Mouse (Mus musculus): ENCODE measurements around the gene Rnf145.
A peak's percentile ranks its signal among the peaks of the same experiment; 100 is the strongest.

Gene Rnf145

GRCm38 (mm10) chr11:44509906-44510305, 8.9 kb upstream of the Rnf145 start:
- no peak for DNase-seq (ENCODE audit: low spot score)

DNA sequence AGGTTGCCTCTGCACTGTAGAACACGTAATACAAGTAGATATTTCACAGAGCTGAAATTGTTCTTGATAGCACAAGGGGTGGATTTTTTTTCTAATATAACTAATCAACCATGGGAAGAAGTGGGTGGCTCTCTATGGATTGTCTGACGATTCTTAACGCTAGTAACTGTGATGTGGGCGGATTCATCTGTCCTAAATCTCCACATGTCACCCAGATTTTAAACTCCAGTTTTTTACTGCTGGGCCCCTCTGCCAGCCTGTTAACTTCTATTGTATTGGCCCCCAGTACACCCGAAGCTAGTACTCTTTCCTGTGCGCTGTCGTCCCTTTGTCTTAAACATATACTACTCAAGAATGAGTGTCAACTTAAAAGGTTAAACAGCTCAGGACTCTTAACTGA, 8.4 kb upstream of the Rnf145 start:
- DNase-seq (ENCODE audit: low spot score): no peak

GRCm38 (mm10) chr11:44512044-44513025, 6.4 kb upstream of the Rnf145 start:
- DNase-seq (ENCODE audit: low spot score): no peak

DNA sequence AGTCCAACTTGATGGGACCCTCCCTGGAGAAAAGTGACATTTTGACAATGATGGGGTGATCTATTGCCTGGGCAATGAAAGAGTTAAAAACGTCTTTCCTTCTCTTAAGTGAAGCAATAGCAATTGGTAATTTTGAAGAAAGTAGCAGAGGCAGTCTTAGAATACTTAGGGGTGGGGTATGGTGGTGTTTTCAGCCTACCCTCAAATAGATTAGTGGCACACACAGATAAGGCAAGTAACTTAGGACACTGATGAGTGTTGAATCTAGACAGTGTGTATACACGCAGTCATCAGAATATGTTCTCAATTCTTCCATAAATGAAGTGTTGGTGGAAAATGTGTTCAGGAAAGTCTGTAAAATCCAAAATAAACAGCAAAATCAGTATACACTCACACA, 5.7 kb upstream of the Rnf145 start:
- no peak for DNase-seq (ENCODE audit: low spot score)

GRCm38 (mm10) chr11:44514666-44515065, 4.1 kb upstream of the Rnf145 start:
- DNase-seq (ENCODE audit: low spot score): no peak

GRCm38 (mm10) chr11:44516362-44516761, 2.4 kb upstream of the Rnf145 start:
- DNase-seq (ENCODE audit: low spot score): no peak

- DNase-seq (ENCODE audit: low spot score): no peak
Measured at GRCm38 (mm10) chr11:44517561-44518280, 1.0 kb upstream of the Rnf145 start.

GRCm38 (mm10) chr11:44519096-44519949, 559 bp downstream of the Rnf145 start:
- DNase-seq (ENCODE audit: low spot score): peak; percentile 62

DNA sequence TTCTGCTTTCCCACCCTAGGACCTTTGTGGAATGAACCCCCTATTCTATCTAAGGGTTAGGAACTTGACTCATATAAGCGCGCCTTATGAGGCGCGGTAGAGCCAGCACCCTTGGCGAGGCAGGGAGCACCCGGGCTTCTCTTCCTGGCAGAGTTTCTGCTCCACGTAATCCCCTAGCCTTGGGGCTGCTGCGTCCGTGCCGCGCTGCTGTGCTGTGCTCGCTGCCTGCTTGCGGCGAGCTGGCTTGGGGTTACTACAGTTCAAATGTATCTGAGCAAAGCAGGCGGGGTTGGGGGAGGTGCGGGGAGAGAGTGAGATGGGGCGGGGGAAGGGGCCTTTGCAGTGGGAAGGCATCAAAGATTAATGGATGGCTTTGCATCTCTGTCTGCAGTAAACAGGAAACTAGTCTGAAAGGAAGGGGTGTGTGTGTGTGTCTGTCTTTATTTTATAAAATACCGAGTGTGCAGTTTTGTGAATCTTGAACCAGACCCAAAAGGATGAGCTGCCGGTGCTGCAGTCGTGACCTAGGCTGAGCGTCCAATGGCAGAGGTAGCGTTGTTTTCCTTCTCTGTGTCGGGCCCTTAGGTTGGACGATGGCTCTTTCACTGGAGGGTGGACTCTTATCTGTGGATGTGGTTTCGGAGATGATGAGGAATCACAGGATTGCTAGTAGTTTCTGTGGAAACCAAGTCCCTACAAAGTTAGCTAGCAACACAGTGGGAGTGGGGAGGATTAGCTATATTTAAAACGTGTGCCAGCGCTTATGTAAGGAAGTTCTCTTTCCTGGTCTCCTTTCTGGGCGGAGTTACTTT, 1.4 kb downstream of the Rnf145 start:
- peak; percentile 87 for DNase-seq (ENCODE audit: low spot score)

GRCm38 (mm10) chr11:44522594-44522993, 3.8 kb downstream of the Rnf145 start:
- no peak for DNase-seq (ENCODE audit: low spot score)

DNA sequence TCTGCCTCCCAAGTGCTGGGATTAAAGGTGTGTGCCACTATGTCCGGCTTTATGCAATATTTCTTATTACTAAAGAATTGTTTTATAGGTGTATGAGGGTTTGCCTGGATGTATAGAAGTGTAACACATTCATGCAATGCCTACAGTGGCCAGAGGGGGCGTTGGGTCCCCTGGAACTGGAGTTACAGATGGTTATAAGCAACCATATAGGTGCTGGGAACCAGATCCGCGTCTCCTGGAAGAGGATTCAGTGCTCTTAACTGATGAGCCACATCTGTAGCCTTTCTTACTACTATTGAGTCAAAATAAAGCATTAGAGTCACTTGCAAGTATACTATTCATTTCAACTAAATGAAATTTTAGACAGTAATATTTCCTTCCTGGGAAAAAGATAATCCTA, 7.0 kb downstream of the Rnf145 start:
- no peak for DNase-seq (ENCODE audit: low spot score)

DNA sequence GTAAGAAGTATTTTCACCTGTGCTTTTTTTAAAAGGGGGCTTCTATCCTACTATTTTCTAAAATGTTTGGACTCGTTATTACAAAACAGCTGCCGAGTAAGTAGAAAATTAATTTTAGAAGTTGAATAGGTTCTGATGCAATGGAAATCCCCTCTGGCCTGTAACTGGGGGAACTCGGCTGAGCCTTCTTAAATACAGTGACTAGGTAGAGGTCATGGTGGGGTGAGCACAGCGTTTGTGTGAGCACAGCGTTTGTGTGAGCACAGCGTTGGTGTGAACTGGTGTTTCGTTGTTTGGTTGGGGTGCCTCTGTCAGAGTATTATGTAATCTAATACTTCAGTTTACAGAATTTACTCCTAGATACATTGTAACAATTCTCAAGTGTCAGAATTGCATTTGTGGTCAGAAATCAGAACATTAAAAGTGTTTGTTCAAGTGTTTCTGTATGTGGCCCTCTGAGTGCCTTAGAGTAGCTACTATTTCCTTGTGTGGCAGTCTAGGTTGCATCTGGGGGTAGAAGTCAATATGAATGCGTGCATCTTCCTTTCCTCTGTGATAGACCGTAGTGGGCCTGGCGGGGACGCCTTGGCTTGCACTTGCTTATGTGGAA, 8.0 kb downstream of the Rnf145 start:
- no peak for DNase-seq (ENCODE audit: low spot score)

DNA sequence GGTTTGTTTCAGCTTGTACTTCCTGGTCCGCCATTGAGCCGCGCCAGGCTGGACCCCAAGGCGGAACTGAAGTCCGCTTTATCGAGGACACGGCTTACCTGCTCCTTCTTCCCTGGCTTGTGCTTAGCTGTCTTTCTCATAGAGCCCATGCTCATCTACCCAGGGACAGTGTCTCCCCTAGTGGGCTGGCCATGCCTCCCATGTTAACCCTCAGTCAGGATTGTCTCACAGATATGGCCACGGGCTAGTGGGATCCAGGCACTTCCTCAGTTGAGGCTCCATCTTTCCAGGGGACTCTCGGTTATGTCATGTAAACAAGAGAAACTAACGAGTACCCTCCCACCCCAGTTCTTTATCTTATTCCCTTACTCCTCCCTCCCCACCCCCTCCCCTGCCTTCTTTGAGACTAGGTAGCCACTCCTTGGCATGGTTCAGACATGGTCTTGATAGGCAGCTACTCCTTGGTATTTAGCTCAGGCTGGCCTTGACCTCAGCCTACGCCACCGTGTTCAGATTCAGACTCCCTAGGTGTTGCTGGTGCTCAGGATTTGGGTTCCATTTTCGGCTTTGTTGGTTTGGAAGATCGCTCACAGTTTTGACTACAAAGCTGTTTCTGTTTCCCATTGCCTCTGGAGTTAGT, 9.9 kb downstream of the Rnf145 start:
- no peak for DNase-seq (ENCODE audit: low spot score)

DNA sequence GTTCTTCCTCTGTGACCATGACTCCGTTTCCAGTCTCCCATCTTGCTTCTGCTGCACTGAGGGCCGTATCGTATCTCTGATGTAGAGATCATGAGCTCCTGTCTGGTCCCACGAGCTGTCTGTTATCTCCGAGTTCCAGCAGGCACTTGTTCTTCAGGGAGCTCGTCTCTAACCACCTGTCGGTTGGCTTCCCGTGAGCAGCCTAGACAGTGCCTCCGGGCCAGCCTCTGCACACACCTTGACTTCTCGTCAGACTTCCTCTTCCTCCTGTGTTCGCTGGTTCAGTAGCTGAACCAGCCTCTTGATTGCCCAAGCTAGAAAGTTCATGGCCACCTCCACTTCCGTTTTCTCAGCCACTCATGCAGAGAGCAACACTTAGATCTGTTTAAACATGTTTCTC, 10.4 kb downstream of the Rnf145 start:
- no peak for DNase-seq (ENCODE audit: low spot score)

GRCm38 (mm10) chr11:44529716-44530115, 11.0 kb downstream of the Rnf145 start:
- no peak for DNase-seq (ENCODE audit: low spot score)

- no peak for DNase-seq (ENCODE audit: low spot score)
Measured at GRCm38 (mm10) chr11:44530382-44530781, 11.6 kb downstream of the Rnf145 start.

DNA sequence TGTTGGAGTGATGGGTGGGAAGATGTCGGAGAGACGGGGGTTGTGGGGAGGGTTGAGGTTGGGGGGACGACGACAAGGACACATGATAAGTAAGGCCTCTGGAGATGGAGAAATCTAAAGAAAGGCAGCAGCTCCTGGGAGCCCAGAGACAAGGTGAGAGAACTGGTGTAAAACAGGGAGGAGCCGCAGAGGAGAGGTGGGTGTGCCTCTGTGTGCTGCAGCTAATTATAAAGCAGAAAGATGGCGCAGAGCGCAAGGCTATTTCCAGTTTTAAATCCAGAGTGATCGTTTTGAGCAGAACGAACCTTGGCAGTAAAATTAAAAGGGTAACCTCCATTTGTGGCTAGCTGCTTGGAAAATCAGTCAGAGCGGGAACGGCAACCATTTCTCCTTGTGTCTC, 12.1 kb downstream of the Rnf145 start:
- no peak for DNase-seq (ENCODE audit: low spot score)

DNA sequence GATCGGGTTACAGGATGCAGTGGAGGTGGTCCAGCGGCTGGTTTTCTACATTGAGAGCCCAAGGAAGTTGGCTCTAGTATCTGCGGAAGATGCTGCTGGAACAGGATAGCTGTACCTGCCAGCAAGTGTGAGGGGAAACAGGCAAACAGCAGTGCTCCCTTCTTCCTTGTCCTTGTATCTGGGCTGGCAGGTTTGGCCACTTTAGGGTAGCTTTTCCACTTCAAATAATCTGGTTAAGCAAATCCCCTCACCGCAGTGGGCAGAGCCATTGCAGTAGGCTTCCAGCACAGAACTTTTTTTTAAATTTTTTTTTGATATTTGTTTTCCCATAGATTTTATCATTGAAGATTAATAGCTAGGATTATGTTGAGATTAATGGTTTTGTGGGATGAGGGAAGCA, 12.9 kb downstream of the Rnf145 start:
- no peak for DNase-seq (ENCODE audit: low spot score)

- no peak for DNase-seq (ENCODE audit: low spot score)
Measured at GRCm38 (mm10) chr11:44532846-44533781, 14.3 kb downstream of the Rnf145 start.

All from embryo, embryonic 10 days (tissue).